Mouse (Mus musculus) liver (tissue): ENCODE measurements around the gene Gm10644.
A peak's percentile ranks its signal among the peaks of the same experiment; 100 is the strongest.

Source experiments
- DNase-seq: peaks from one replicate; pipeline ENCODE4 v3.0.0-alpha.2; 2020; ENCODE audit warnings: mixed read lengths

The Gm10644 gene

DNA sequence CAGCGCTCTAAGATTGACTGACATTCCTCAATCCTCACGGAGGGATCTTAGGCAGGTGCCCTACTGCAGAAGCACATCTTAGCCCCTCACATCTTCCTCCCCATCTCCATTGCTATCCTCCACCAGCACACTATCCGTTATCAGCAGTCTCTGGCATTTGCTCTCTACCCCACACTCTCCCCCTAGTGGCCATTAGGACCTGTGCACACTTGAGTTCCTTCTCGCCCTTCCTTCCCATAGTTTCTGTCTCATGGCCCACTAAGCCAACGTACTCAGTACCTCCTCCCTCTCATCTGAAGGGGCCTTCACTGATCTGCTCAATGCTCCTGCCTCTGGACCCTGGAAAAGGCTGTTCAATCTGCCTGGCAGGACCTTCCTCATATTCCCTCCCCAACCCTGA is 59.1 kb downstream of the Gm10644 start:
- DNase-seq, result peak; percentile 32

- DNase-seq, result peak; percentile 79
Observed at GRCm38 (mm10) chr8:83893915-83894314, 61.1 kb downstream of the Gm10644 start.

- no peak for DNase-seq
Observed at GRCm38 (mm10) chr8:83892061-83892460, 62.9 kb downstream of the Gm10644 start.

DNA sequence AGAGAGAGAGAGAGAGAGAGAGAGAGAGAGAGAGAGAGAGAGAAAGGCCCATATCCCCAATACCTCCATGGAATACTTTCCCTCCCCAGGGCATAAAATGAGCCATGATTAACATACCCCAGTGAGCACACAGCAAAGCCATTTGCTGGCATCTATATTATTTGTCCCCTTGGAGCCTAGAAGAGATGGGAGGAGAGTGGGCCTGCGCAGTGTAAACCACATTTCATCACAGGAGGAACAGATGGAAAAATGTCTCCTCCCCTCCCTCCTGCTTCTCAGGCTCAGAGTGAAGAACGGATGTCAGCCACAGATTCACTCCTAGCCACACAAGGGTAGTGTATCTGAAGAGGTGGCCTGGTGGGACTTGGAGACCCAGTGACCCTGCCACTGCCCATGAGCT is 66.6 kb downstream of the Gm10644 start:
- DNase-seq, result no peak
